Mouse (Mus musculus) heart, postnatal 0 days (tissue): Measurements from ENCODE around the gene Opa3.
A peak's percentile ranks its signal among the peaks of the same experiment; 100 is the strongest.

Experiments used
- CTCF ChIP-seq: IDR thresholded peaks from 2 replicates; pipeline ENCODE4 v1.5.1; 2016; ENCODE audit warnings: antibody characterized with exemption, control low read depth, low read depth
- EP300 ChIP-seq: IDR thresholded peaks from 2 replicates; pipeline ENCODE4 v1.6.1; 2016; ENCODE audit warnings: antibody characterized with exemption, low read depth

DNA sequence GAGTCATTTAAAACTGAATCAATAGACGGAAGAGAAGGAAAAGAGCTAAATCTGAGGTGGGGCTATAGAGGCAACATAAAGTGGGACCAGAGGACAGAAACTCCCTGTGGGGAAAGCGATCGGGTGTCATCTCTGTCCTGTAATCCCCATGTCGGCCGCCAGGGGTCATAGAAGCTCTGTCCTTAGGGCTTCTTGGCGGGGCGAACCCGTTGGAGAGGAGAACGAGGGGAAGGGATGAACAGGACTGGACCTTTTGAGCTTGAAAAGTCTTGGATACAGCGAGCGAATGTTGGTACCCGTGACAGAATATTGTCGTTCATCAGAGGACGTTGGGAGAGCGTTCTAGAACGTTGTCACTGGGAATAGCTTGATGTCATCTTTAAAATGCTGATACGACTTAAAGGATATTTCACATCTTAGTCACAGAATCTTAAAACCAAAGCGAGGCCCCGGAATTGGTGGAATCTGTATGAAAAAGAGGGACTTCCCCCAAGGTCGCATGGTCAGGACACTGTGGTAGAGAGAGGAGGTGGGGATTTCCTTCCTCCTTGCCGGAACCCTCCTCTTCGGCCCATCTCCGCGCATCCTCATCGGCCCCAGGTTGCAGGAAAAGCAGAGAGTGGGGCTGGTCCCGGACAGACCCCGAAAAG, 49.6 kb upstream of the Opa3 start:
- TF ChIP-seq CTCF, result peak; percentile 82
- no peak for TF ChIP-seq EP300
